Mouse (Mus musculus): Measurements from ENCODE around the gene C530008M17Rik.

The C530008M17Rik gene

GRCm38 (mm10) chr5:76818807-76819206 is 162.5 kb downstream of the C530008M17Rik start:
- no peak for DNase-seq (ENCODE audit: extremely low read depth, low read depth, low spot score)

- no peak for DNase-seq (ENCODE audit: extremely low read depth, low read depth, low spot score)
These were observed 165.8 kb downstream of the C530008M17Rik start for GRCm38 (mm10) chr5:76822097-76822496.

- DNase-seq (ENCODE audit: extremely low read depth, low read depth, low spot score): no peak
These were observed 172.4 kb downstream of the C530008M17Rik start for GRCm38 (mm10) chr5:76828527-76829240.

- DNase-seq (ENCODE audit: extremely low read depth, low read depth, low spot score): no peak
These were observed 176.4 kb downstream of the C530008M17Rik start for GRCm38 (mm10) chr5:76832529-76833210.

- DNase-seq (ENCODE audit: extremely low read depth, low read depth, low spot score): no peak
These were observed 180.7 kb downstream of the C530008M17Rik start for GRCm38 (mm10) chr5:76837018-76837417.

GRCm38 (mm10) chr5:76839786-76840185 is 183.5 kb downstream of the C530008M17Rik start:
- no peak for DNase-seq (ENCODE audit: extremely low read depth, low read depth, low spot score)

GRCm38 (mm10) chr5:76841859-76842258 is 185.5 kb downstream of the C530008M17Rik start:
- no peak for DNase-seq (ENCODE audit: extremely low read depth, low read depth, low spot score)

- no peak for DNase-seq (ENCODE audit: extremely low read depth, low read depth, low spot score)
These were observed 187.1 kb downstream of the C530008M17Rik start for GRCm38 (mm10) chr5:76843448-76843847.

- no peak for DNase-seq (ENCODE audit: extremely low read depth, low read depth, low spot score)
These were observed 187.6 kb downstream of the C530008M17Rik start for GRCm38 (mm10) chr5:76843851-76844419.

- DNase-seq (ENCODE audit: extremely low read depth, low read depth, low spot score): no peak
These were observed 188.4 kb downstream of the C530008M17Rik start for GRCm38 (mm10) chr5:76844618-76845186.

GRCm38 (mm10) chr5:76847106-76847505 is 190.8 kb downstream of the C530008M17Rik start:
- no peak for DNase-seq (ENCODE audit: extremely low read depth, low read depth, low spot score)

- DNase-seq (ENCODE audit: extremely low read depth, low read depth, low spot score): no peak
These were observed 195.0 kb downstream of the C530008M17Rik start for GRCm38 (mm10) chr5:76851316-76851715.

- no peak for DNase-seq (ENCODE audit: extremely low read depth, low read depth, low spot score)
These were observed 197.2 kb downstream of the C530008M17Rik start for GRCm38 (mm10) chr5:76853549-76853948.

GRCm38 (mm10) chr5:76855829-76856600 is 199.7 kb downstream of the C530008M17Rik start:
- DNase-seq (ENCODE audit: extremely low read depth, low read depth, low spot score): no peak

- DNase-seq (ENCODE audit: extremely low read depth, low read depth, low spot score): no peak
These were observed 201.0 kb downstream of the C530008M17Rik start for GRCm38 (mm10) chr5:76857103-76858015.

GRCm38 (mm10) chr5:76858444-76858843 is 202.1 kb downstream of the C530008M17Rik start:
- no peak for DNase-seq (ENCODE audit: extremely low read depth, low read depth, low spot score)

- no peak for DNase-seq (ENCODE audit: extremely low read depth, low read depth, low spot score)
These were observed 210.5 kb downstream of the C530008M17Rik start for GRCm38 (mm10) chr5:76866819-76867218.

- DNase-seq (ENCODE audit: extremely low read depth, low read depth, low spot score): no peak
These were observed 212.5 kb downstream of the C530008M17Rik start for GRCm38 (mm10) chr5:76868693-76869286.

GRCm38 (mm10) chr5:76869553-76869952 is 213.2 kb downstream of the C530008M17Rik start:
- DNase-seq (ENCODE audit: extremely low read depth, low read depth, low spot score): no peak
